Mouse (Mus musculus) heart, postnatal 0 days (tissue): ENCODE data around the gene Id3.

Experiments used
- CTCF ChIP-seq: IDR thresholded peaks from 2 replicates; pipeline ENCODE4 v1.5.1; 2016; ENCODE audit warnings: antibody characterized with exemption, control low read depth, low read depth
- EP300 ChIP-seq: IDR thresholded peaks from 2 replicates; pipeline ENCODE4 v1.6.1; 2016; ENCODE audit warnings: antibody characterized with exemption, low read depth

- no peak for TF ChIP-seq EP300
- TF ChIP-seq CTCF = no peak
Measured at GRCm38 (mm10) chr4:136186315-136186714, 43.0 kb downstream of the Id3 start.
